Mouse (Mus musculus): Measurements from ENCODE around the gene Tmem235.

DNA sequence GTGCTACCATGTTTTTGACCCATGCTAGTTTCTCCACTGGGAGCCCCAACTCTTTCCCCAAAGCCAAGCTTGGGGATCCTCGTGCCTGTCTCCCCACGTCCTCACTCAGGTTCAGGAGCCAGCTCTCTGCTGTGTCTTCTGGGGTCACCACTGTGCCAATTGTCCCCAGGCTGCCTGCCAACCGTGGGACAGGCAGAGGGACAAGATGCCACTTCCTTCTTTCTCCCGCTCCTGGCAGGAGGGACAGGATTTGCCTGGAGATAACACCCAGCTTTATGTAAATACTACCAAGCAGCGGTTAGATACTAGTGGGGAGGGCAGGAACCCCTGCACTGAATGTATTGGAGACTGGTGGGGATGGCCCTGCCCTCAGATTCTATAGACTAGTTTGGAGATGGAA is 46.7 kb upstream of the Tmem235 start:
- TF ChIP-seq POLR2A (IDR thresholded peaks at IDR 0.05; ENCODE audit: low read depth, low read length) (no peak), CTCF (IDR thresholded peaks at IDR 0.05; ENCODE audit: extremely low read depth, insufficient read depth, insufficient read length, insufficient replicate concordance) (no peak)

Data from spleen, adult 2 months (tissue).